Mouse (Mus musculus): ENCODE data around the gene Tmco3. TPM values are rescaled to one million over a fixed set of nuclear protein-coding genes. Genes with fewer than 3 reads are reported as not detected.

The Tmco3 gene
- polyA plus RNA-seq (2014; fragmentation: Illumina TruSeq; extraction: RNeasy Lipid Tissue Mini Kit (QIAGEN cat#74804); ENCODE audit: low read depth, low replicate concordance): 6.1 TPM

GRCm38 (mm10) chr8:13287692-13288623, at the start of gene Tmco3, which contains the start of gene Dcun1d2:
TSS of gene Tmco3 (plus strand) at chr8:13288190.
TSS of gene Dcun1d2 (minus strand) at chr8:13288131.

GRCm38 (mm10) chr8:13254019-13254418, 34.0 kb upstream of the Tmco3 start, which contains the start of gene Adprhl1:
TSS of gene Adprhl1 (minus strand) at chr8:13254162.

GRCm38 (mm10) chr8:13338255-13338860, 50.4 kb downstream of the Tmco3 start, which contains the start of gene Tfdp1:
TSS of gene Tfdp1 (plus strand) at chr8:13338751.

Other genes with a start within 250 kb of the Tmco3 start
- not detected for gene Proz, start 227.3 kb upstream of the Tmco3 start, polyA plus RNA-seq (2014; fragmentation: Illumina TruSeq; extraction: RNeasy Lipid Tissue Mini Kit (QIAGEN cat#74804); ENCODE audit: low read depth, low replicate concordance)
- gene Pcid2, start 182.7 kb upstream of the Tmco3 start, polyA plus RNA-seq (2014; fragmentation: Illumina TruSeq; extraction: RNeasy Lipid Tissue Mini Kit (QIAGEN cat#74804); ENCODE audit: low read depth, low replicate concordance): 29.6 TPM
- 103 TPM for gene Cul4a, start 182.6 kb upstream of the Tmco3 start, polyA plus RNA-seq (2014; fragmentation: Illumina TruSeq; extraction: RNeasy Lipid Tissue Mini Kit (QIAGEN cat#74804); ENCODE audit: low read depth, low replicate concordance)
- gene Lamp1, start 129.0 kb upstream of the Tmco3 start, polyA plus RNA-seq (2014; fragmentation: Illumina TruSeq; extraction: RNeasy Lipid Tissue Mini Kit (QIAGEN cat#74804); ENCODE audit: low read depth, low replicate concordance): 382 TPM
- gene Grtp1, start 87.6 kb upstream of the Tmco3 start, polyA plus RNA-seq (2014; fragmentation: Illumina TruSeq; extraction: RNeasy Lipid Tissue Mini Kit (QIAGEN cat#74804); ENCODE audit: low read depth, low replicate concordance): 47.0 TPM
- not detected for gene Adprhl1, start 34.0 kb upstream of the Tmco3 start, polyA plus RNA-seq (2014; fragmentation: Illumina TruSeq; extraction: RNeasy Lipid Tissue Mini Kit (QIAGEN cat#74804); ENCODE audit: low read depth, low replicate concordance)
- gene Dcun1d2, start 59 bp upstream of the Tmco3 start, polyA plus RNA-seq (2014; fragmentation: Illumina TruSeq; extraction: RNeasy Lipid Tissue Mini Kit (QIAGEN cat#74804); ENCODE audit: low read depth, low replicate concordance): 3.7 TPM
- gene Tfdp1, start 50.6 kb downstream of the Tmco3 start, polyA plus RNA-seq (2014; fragmentation: Illumina TruSeq; extraction: RNeasy Lipid Tissue Mini Kit (QIAGEN cat#74804); ENCODE audit: low read depth, low replicate concordance): 33.8 TPM
- not detected for gene Atp4b, start 108.6 kb downstream of the Tmco3 start, polyA plus RNA-seq (2014; fragmentation: Illumina TruSeq; extraction: RNeasy Lipid Tissue Mini Kit (QIAGEN cat#74804); ENCODE audit: low read depth, low replicate concordance)
- 0.06 TPM for gene Grk1, start 116.9 kb downstream of the Tmco3 start, polyA plus RNA-seq (2014; fragmentation: Illumina TruSeq; extraction: RNeasy Lipid Tissue Mini Kit (QIAGEN cat#74804); ENCODE audit: low read depth, low replicate concordance)
- gene Tmem255b, start 147.0 kb downstream of the Tmco3 start, polyA plus RNA-seq (2014; fragmentation: Illumina TruSeq; extraction: RNeasy Lipid Tissue Mini Kit (QIAGEN cat#74804); ENCODE audit: low read depth, low replicate concordance): not detected
- gene Gas6, start 206.3 kb downstream of the Tmco3 start, polyA plus RNA-seq (2014; fragmentation: Illumina TruSeq; extraction: RNeasy Lipid Tissue Mini Kit (QIAGEN cat#74804); ENCODE audit: low read depth, low replicate concordance): 4.6 TPM